Mouse (Mus musculus): ENCODE measurements around the gene Gm29666. TPM values are rescaled to one million over a fixed set of nuclear protein-coding genes. Genes with fewer than 3 reads are reported as not detected.

Gm29666 gene
- not detected in 2 replicates for polyA plus RNA-seq (2012; ENCODE audit: insufficient read depth, insufficient read length, low replicate concordance, missing spikeins)

- WGBS, result 97% methylated on average over 3 of the region's 3 CpGs
- TF ChIP-seq POLR2A (IDR thresholded peaks at IDR 0.05; ENCODE audit: insufficient read depth, low read depth, low read length) (no peak), CTCF (IDR thresholded peaks at IDR 0.05; ENCODE audit: insufficient read depth, low read depth, low read length) (no peak)
- Histone ChIP-seq H3K4me3 (ENCODE audit: insufficient read depth, low read depth, low read length) (no peak within 1 kb of the TSS), H3K27ac (ENCODE audit: insufficient read depth, low read depth, low read length) (no peak within 1 kb of the TSS), H3K4me1 (ENCODE audit: control insufficient read depth, insufficient read depth, low read length) (no peaks in the 10 kb centered on the region)
Measured at GRCm38 (mm10) chr15:84919938-84920337, at the start of gene Gm29666. Gm29666 (minus strand) TSS chr15:84920038.

GRCm38 (mm10) chr15:84968534-84968933, 48.7 kb upstream of the Gm29666 start:
- H3K4me1 ChIP-seq (ENCODE audit: control insufficient read depth, insufficient read depth, low read length), result peaks cover 29% of the 10 kb centered on the region
- H3K4me3 ChIP-seq (ENCODE audit: insufficient read depth, low read depth, low read length), result no peak overlapping the region
- TF ChIP-seq CTCF (IDR thresholded peaks at IDR 0.05; ENCODE audit: insufficient read depth, low read depth, low read length), result no peak
- no peak for TF ChIP-seq POLR2A (IDR thresholded peaks at IDR 0.05; ENCODE audit: insufficient read depth, low read depth, low read length)
- WGBS, result 85% methylated on average over 4 of the region's 4 CpGs
- H3K27ac ChIP-seq (ENCODE audit: insufficient read depth, low read depth, low read length), result no peak overlapping the region

- peaks cover 29% of the 10 kb centered on the region for H3K4me1 ChIP-seq (ENCODE audit: control insufficient read depth, insufficient read depth, low read length)
- WGBS, result 58% methylated on average over 7 of the region's 7 CpGs
- H3K27ac ChIP-seq (ENCODE audit: insufficient read depth, low read depth, low read length), result no peak overlapping the region
- H3K4me3 ChIP-seq (ENCODE audit: insufficient read depth, low read depth, low read length), result no peak overlapping the region
- TF ChIP-seq CTCF (IDR thresholded peaks at IDR 0.05; ENCODE audit: insufficient read depth, low read depth, low read length), result no peak
- TF ChIP-seq POLR2A (IDR thresholded peaks at IDR 0.05; ENCODE audit: insufficient read depth, low read depth, low read length), result no peak
Measured at GRCm38 (mm10) chr15:84965575-84966360, 45.9 kb upstream of the Gm29666 start.

DNA sequence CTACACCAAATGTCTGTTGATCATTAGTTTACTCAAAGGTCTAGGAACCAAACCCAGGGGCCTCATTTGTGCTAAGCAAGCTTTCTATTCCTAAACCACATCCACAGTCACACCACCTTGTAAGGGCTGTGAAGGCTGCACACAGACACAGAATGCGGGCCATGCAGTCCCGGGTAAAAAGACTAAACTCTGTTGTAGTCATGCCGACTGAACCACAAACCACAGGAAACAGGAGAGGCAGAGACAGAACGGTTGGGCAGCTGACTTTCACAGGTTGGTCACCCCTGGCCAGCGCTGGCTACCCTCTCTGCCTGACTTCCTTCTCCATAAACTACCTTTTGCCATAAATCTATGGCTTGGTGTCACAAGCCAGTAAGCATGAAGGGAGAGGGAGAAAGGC, 44.9 kb upstream of the Gm29666 start:
- 63% methylated on average over 5 of the region's 5 CpGs for WGBS
- Histone ChIP-seq H3K4me1 (ENCODE audit: control insufficient read depth, insufficient read depth, low read length) (peaks cover 39% of the 10 kb centered on the region), H3K4me3 (ENCODE audit: insufficient read depth, low read depth, low read length) (no peak overlapping the region), H3K27ac (ENCODE audit: insufficient read depth, low read depth, low read length) (no peak overlapping the region)
- no peak for TF ChIP-seq CTCF (IDR thresholded peaks at IDR 0.05; ENCODE audit: insufficient read depth, low read depth, low read length)
- no peak for TF ChIP-seq POLR2A (IDR thresholded peaks at IDR 0.05; ENCODE audit: insufficient read depth, low read depth, low read length)

DNA sequence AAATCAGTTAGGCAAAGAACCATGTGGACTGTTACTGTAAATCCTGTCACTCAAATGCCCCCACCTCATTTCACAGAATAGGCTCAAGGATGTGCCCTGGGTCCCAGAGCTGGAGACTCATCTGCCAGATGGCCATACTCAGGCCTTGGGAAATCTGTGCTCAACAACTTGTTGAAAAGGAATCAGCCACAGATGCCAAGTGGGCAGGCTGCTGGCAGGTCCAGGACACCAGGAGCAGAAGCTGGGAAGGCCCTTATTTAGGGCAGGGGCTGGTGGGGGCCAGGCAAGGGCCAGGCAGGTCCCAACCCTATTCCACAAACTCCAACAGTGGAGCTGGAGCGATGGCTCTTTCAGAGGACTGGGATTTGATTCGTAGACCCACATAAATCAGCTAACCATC, 42.7 kb upstream of the Gm29666 start:
- Histone ChIP-seq H3K4me1 (ENCODE audit: control insufficient read depth, insufficient read depth, low read length) (peaks cover 57% of the 10 kb centered on the region), H3K27ac (ENCODE audit: insufficient read depth, low read depth, low read length) (peak overlapping the region; percentile 24; the same call in 1 of the 2 replicates), H3K4me3 (ENCODE audit: insufficient read depth, low read depth, low read length) (no peak overlapping the region)
- TF ChIP-seq POLR2A (IDR thresholded peaks at IDR 0.05; ENCODE audit: insufficient read depth, low read depth, low read length), result no peak
- no peak for TF ChIP-seq CTCF (IDR thresholded peaks at IDR 0.05; ENCODE audit: insufficient read depth, low read depth, low read length)
- 85% methylated on average over 2 of the region's 2 CpGs for WGBS

DNA sequence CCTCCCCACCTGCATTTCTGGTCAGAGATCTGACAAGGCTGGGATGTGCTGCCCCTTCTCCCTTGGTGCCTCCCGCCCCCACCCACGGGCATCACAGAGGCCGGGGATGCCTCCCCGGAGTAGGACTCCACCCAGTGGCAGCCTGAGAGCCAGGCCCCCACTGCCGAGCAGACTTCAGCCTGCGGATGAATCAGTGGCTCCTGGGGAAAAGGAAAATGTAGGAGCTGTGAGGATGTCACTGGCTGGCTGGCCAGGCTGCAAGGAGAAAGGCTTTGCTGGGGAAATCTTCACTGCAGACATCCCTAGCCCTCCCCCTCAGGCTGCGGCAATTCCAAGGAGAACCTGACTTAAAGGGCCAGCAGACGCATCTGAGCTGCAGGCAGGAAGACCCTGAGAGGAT, 40.9 kb upstream of the Gm29666 start:
- peak overlapping the region; percentile 86 for H3K27ac ChIP-seq (ENCODE audit: insufficient read depth, low read depth, low read length)
- peaks cover 58% of the 10 kb centered on the region for H3K4me1 ChIP-seq (ENCODE audit: control insufficient read depth, insufficient read depth, low read length)
- WGBS, result 11% methylated on average over 8 of the region's 8 CpGs
- no peak for TF ChIP-seq POLR2A (IDR thresholded peaks at IDR 0.05; ENCODE audit: insufficient read depth, low read depth, low read length)
- peak; percentile 44; the same call in 1 of the 2 replicates for TF ChIP-seq CTCF (IDR thresholded peaks at IDR 0.05; ENCODE audit: insufficient read depth, low read depth, low read length)
- H3K4me3 ChIP-seq (ENCODE audit: insufficient read depth, low read depth, low read length), result peak overlapping the region; percentile 31

GRCm38 (mm10) chr15:84959891-84960290, 40.1 kb upstream of the Gm29666 start:
- no peak overlapping the region for H3K27ac ChIP-seq (ENCODE audit: insufficient read depth, low read depth, low read length)
- peaks cover 61% of the 10 kb centered on the region for H3K4me1 ChIP-seq (ENCODE audit: control insufficient read depth, insufficient read depth, low read length)
- H3K4me3 ChIP-seq (ENCODE audit: insufficient read depth, low read depth, low read length), result peak overlapping the region; percentile 31; the same call in 1 of the 2 replicates
- TF ChIP-seq POLR2A (IDR thresholded peaks at IDR 0.05; ENCODE audit: insufficient read depth, low read depth, low read length), result no peak
- TF ChIP-seq CTCF (IDR thresholded peaks at IDR 0.05; ENCODE audit: insufficient read depth, low read depth, low read length), result no peak
- 62% methylated on average over 6 of the region's 6 CpGs for WGBS

GRCm38 (mm10) chr15:84958331-84958730, 38.5 kb upstream of the Gm29666 start:
- Histone ChIP-seq H3K4me3 (ENCODE audit: insufficient read depth, low read depth, low read length) (no peak overlapping the region), H3K27ac (ENCODE audit: insufficient read depth, low read depth, low read length) (peak overlapping the region; percentile 86), H3K4me1 (ENCODE audit: control insufficient read depth, insufficient read depth, low read length) (peaks cover 68% of the 10 kb centered on the region)
- 61% methylated on average over 3 of the region's 3 CpGs for WGBS
- TF ChIP-seq CTCF (IDR thresholded peaks at IDR 0.05; ENCODE audit: insufficient read depth, low read depth, low read length), result no peak
- no peak for TF ChIP-seq POLR2A (IDR thresholded peaks at IDR 0.05; ENCODE audit: insufficient read depth, low read depth, low read length)

DNA sequence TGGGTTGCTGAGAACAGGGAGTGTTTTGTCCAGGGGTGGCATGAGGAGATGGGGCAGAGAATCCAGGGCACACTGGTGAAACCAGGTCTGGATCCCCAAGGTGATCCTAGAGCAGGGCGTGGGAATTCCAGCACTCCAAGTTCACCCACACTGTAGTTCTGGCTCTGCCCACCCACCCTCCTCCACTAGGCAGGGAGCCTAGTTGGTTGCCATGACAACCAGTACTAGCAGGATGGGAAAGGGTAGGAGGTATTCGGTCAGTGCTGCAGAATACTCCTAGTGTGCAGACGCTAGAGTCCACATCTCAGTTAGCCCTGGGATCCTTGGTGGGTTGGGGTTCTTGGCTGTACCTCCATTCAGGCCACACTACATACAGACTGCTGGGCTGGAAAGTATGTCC, 38.0 kb upstream of the Gm29666 start:
- peak overlapping the region; percentile 86 for H3K27ac ChIP-seq (ENCODE audit: insufficient read depth, low read depth, low read length)
- H3K4me3 ChIP-seq (ENCODE audit: insufficient read depth, low read depth, low read length), result no peak overlapping the region
- TF ChIP-seq POLR2A (IDR thresholded peaks at IDR 0.05; ENCODE audit: insufficient read depth, low read depth, low read length) (peak; percentile 31; the same call in 1 of the 2 replicates), CTCF (IDR thresholded peaks at IDR 0.05; ENCODE audit: insufficient read depth, low read depth, low read length) (no peak)
- 8% methylated on average over 3 of the region's 3 CpGs for WGBS
- peaks cover 73% of the 10 kb centered on the region for H3K4me1 ChIP-seq (ENCODE audit: control insufficient read depth, insufficient read depth, low read length)

All from olfactory bulb, adult 2 months (tissue).